Mouse (Mus musculus) neural tube, embryonic 13.5 days (tissue): ENCODE results near the gene A630001G21Rik. TPM values are rescaled to one million over a fixed set of nuclear protein-coding genes. Genes with fewer than 3 reads are reported as not detected.

ENCODE experiments used
- ATAC-seq: fragments of 200-750 bp; cut with Nextera tagmentation; 2 replicates; pipeline ENCODE4 v1.8.0; 2017; ENCODE audit warnings: low read depth, mild to moderate bottlenecking, moderate TSS enrichment, moderate library complexity
- H3K27ac ChIP-seq: fragments of 300-500 bp; sonication (generic); replicated peaks from 2 replicates; pipeline ENCODE4 v1.5.1; 2015; ENCODE audit warnings: moderate library complexity, mild to moderate bottlenecking, inconsistent platforms
- H3K27me3 ChIP-seq: fragments of 300-500 bp; sonication (generic); 2 replicates; pipeline ENCODE4 v1.6.1; 2015; ENCODE audit warnings: mild to moderate bottlenecking, inconsistent platforms
- H3K36me3 ChIP-seq: fragments of 300-500 bp; sonication (generic); 2 replicates; pipeline ENCODE4 v1.6.1; 2015; ENCODE audit warnings: mild to moderate bottlenecking, inconsistent platforms
- H3K4me1 ChIP-seq: fragments of 300-500 bp; sonication (generic); replicated peaks from 2 replicates; pipeline ENCODE4 v1.6.1; 2015; ENCODE audit warnings: inconsistent platforms
- H3K4me2 ChIP-seq: fragments of 300-500 bp; sonication (generic); 2 replicates; pipeline ENCODE4 v1.6.1; 2015; ENCODE audit warnings: inconsistent platforms, mild to moderate bottlenecking, moderate library complexity
- H3K4me3 ChIP-seq: fragments of 300-500 bp; sonication (generic); 2 replicates; pipeline ENCODE4 v1.5.1; 2015; ENCODE audit warnings: mild to moderate bottlenecking, inconsistent platforms
- H3K9ac ChIP-seq: fragments of 300-500 bp; sonication (generic); 2 replicates; pipeline ENCODE4 v1.6.1; 2015; ENCODE audit warnings: moderate library complexity, mild to moderate bottlenecking, inconsistent platforms
- H3K9me3 ChIP-seq: fragments of 300-500 bp; sonication (generic); 2 replicates; pipeline ENCODE4 v1.6.1; 2016; ENCODE audit warnings: inconsistent platforms
- WGBS: fragments of 180-500 bp; shearing (Covaris S2); methylation state at CpG from one replicate; pipeline ENCODE4 v1.1.7; 2015; 5-methylcytosine and 5-hydroxymethylcytosine counted together
- polyA plus RNA-seq: library from polyadenylated mRNA; unstranded; fragments of >200 nt; fragmentation: Nextera tagmentation; extraction: Ambion mirVana; gene quantifications from 2 replicates; pipeline ENCODE4 v1.2.1, GENCODE M21; 2015

Gene A630001G21Rik
- polyA plus RNA-seq, 1 experiment from 2014 or later: 0.46 TPM

GRCm38 (mm10) chr1:85744539-85744938, 33.9 kb downstream of the A630001G21Rik start:
- H3K4me2 ChIP-seq: no peak overlapping the region
- no peaks in the 10 kb centered on the region for H3K9me3 ChIP-seq
- no peak for ATAC-seq
- WGBS: 93% methylated on average over 3 of the region's 3 CpGs
- no peak overlapping the region for H3K4me3 ChIP-seq
- no peak overlapping the region for H3K27ac ChIP-seq
- peaks cover 11% of the 10 kb centered on the region for H3K4me1 ChIP-seq
- no peaks in the 10 kb centered on the region for H3K27me3 ChIP-seq
- H3K9ac ChIP-seq: no peak overlapping the region
- H3K36me3 ChIP-seq: no peaks in the 10 kb centered on the region

- H3K9ac ChIP-seq: no peak overlapping the region
- H3K27ac ChIP-seq: no peak overlapping the region
- H3K9me3 ChIP-seq: no peaks in the 10 kb centered on the region; the same call in 1 of the 2 replicates
- WGBS: 13% methylated on average over 2 of the region's 2 CpGs
- no peaks in the 10 kb centered on the region for H3K27me3 ChIP-seq
- no peak overlapping the region for H3K4me2 ChIP-seq
- H3K36me3 ChIP-seq: no peaks in the 10 kb centered on the region
- H3K4me1 ChIP-seq: peaks cover 11% of the 10 kb centered on the region
- ATAC-seq: peak; percentile 47; the same call in 1 of the 2 replicates
- H3K4me3 ChIP-seq: no peak overlapping the region
Measured at GRCm38 (mm10) chr1:85742916-85743505, 35.4 kb downstream of the A630001G21Rik start.

GRCm38 (mm10) chr1:85742333-85742732, 36.1 kb downstream of the A630001G21Rik start:
- ATAC-seq: no peak
- WGBS: 45% methylated on average over 5 of the region's 5 CpGs
- H3K4me2 ChIP-seq: no peak overlapping the region

GRCm38 (mm10) chr1:85740923-85741322, 37.5 kb downstream of the A630001G21Rik start:
- ATAC-seq: no peak
- Histone ChIP-seq H3K4me1 (peaks cover 16% of the 10 kb centered on the region), H3K4me3 (no peak overlapping the region), H3K36me3 (no peaks in the 10 kb centered on the region), H3K9ac (no peak overlapping the region), H3K27ac (no peak overlapping the region), H3K9me3 (no peaks in the 10 kb centered on the region; the same call in 1 of the 2 replicates), H3K4me2 (no peak overlapping the region), H3K27me3 (no peaks in the 10 kb centered on the region)
- WGBS: 84% methylated on average over 6 of the region's 6 CpGs

More at GRCm38 (mm10) chr1:85742333-85742732, 36.1 kb downstream of the A630001G21Rik start:
- Histone ChIP-seq H3K27me3 (no peaks in the 10 kb centered on the region), H3K4me1 (peaks cover 11% of the 10 kb centered on the region), H3K27ac (no peak overlapping the region), H3K9me3 (no peaks in the 10 kb centered on the region; the same call in 1 of the 2 replicates), H3K4me3 (no peak overlapping the region), H3K9ac (no peak overlapping the region), H3K36me3 (no peaks in the 10 kb centered on the region)

- Histone ChIP-seq H3K4me1 (peaks cover 16% of the 10 kb centered on the region), H3K4me3 (no peak overlapping the region), H3K27ac (no peak overlapping the region), H3K36me3 (no peaks in the 10 kb centered on the region), H3K4me2 (no peak overlapping the region), H3K9ac (no peak overlapping the region), H3K27me3 (no peaks in the 10 kb centered on the region), H3K9me3 (no peaks in the 10 kb centered on the region; the same call in 1 of the 2 replicates)
- no peak for ATAC-seq
Measured at GRCm38 (mm10) chr1:85739819-85740218, 38.6 kb downstream of the A630001G21Rik start.

- no peak overlapping the region for H3K27ac ChIP-seq
- H3K4me2 ChIP-seq: no peak overlapping the region
- peaks cover 16% of the 10 kb centered on the region for H3K4me1 ChIP-seq
- no peak for ATAC-seq
- no peaks in the 10 kb centered on the region for H3K36me3 ChIP-seq
- H3K27me3 ChIP-seq: no peaks in the 10 kb centered on the region
- no peak overlapping the region for H3K9ac ChIP-seq
- H3K9me3 ChIP-seq: no peaks in the 10 kb centered on the region; the same call in 1 of the 2 replicates
- WGBS: 96% methylated on average over 4 of the region's 4 CpGs
- H3K4me3 ChIP-seq: no peak overlapping the region
Measured at GRCm38 (mm10) chr1:85739000-85739399, 39.4 kb downstream of the A630001G21Rik start.

- 39% methylated on average over 18 of the region's 18 CpGs for WGBS
- no peaks in the 10 kb centered on the region for H3K36me3 ChIP-seq
- peak overlapping the region; percentile 43 for H3K4me2 ChIP-seq
- H3K4me1 ChIP-seq: peaks cover 5% of the 10 kb centered on the region; the same call in 1 of the 2 replicates
- H3K27me3 ChIP-seq: no peaks in the 10 kb centered on the region
- no peak overlapping the region for H3K27ac ChIP-seq
- H3K4me3 ChIP-seq: no peak overlapping the region; the same call in 1 of the 2 replicates
- 0 out of 2 replicates have a peak overlapping the region, but pooled peaks have one; percentile 41 for H3K9ac ChIP-seq
- peak; percentile 59 for ATAC-seq
- no peaks in the 10 kb centered on the region; the same call in 1 of the 2 replicates for H3K9me3 ChIP-seq
Measured at GRCm38 (mm10) chr1:85736355-85737184, 41.9 kb downstream of the A630001G21Rik start.

- peaks cover 5% of the 10 kb centered on the region; the same call in 1 of the 2 replicates for H3K4me1 ChIP-seq
- no peak; the same call in 1 of the 2 replicates for ATAC-seq
- H3K4me3 ChIP-seq: no peak overlapping the region
- no peak overlapping the region for H3K9ac ChIP-seq
- H3K4me2 ChIP-seq: peak overlapping the region; percentile 43; the same call in 1 of the 2 replicates
- no peaks in the 10 kb centered on the region for H3K27me3 ChIP-seq
- no peaks in the 10 kb centered on the region for H3K36me3 ChIP-seq
- H3K9me3 ChIP-seq: no peaks in the 10 kb centered on the region; the same call in 1 of the 2 replicates
- 70% methylated on average over 13 of the region's 13 CpGs for WGBS
- H3K27ac ChIP-seq: no peak overlapping the region
Measured at GRCm38 (mm10) chr1:85735463-85736123, 42.9 kb downstream of the A630001G21Rik start.

GRCm38 (mm10) chr1:85734511-85734910, 43.9 kb downstream of the A630001G21Rik start:
- 89% methylated on average over 1 of the region's 1 CpGs for WGBS

GRCm38 (mm10) chr1:85732581-85732980, 45.9 kb downstream of the A630001G21Rik start:
- H3K27me3 ChIP-seq: no peaks in the 10 kb centered on the region
- no peak overlapping the region for H3K27ac ChIP-seq
- no peak overlapping the region for H3K4me3 ChIP-seq
- H3K9me3 ChIP-seq: no peaks in the 10 kb centered on the region
- peaks cover 5% of the 10 kb centered on the region; the same call in 1 of the 2 replicates for H3K4me1 ChIP-seq
- no peak for ATAC-seq
- H3K9ac ChIP-seq: no peak overlapping the region
- no peak overlapping the region for H3K4me2 ChIP-seq
- H3K36me3 ChIP-seq: no peaks in the 10 kb centered on the region
- 73% methylated on average over 3 of the region's 3 CpGs for WGBS

More at GRCm38 (mm10) chr1:85734511-85734910, 43.9 kb downstream of the A630001G21Rik start:
- Histone ChIP-seq H3K36me3 (no peaks in the 10 kb centered on the region), H3K4me3 (no peak overlapping the region), H3K9ac (no peak overlapping the region), H3K4me2 (no peak overlapping the region), H3K27me3 (no peaks in the 10 kb centered on the region), H3K4me1 (peaks cover 5% of the 10 kb centered on the region; the same call in 1 of the 2 replicates), H3K9me3 (no peaks in the 10 kb centered on the region; the same call in 1 of the 2 replicates), H3K27ac (no peak overlapping the region)
- ATAC-seq: no peak

GRCm38 (mm10) chr1:85730471-85730870, 48.0 kb downstream of the A630001G21Rik start:
- no peak overlapping the region for H3K9ac ChIP-seq
- 88% methylated on average over 6 of the region's 6 CpGs for WGBS
- H3K27ac ChIP-seq: no peak overlapping the region
- H3K9me3 ChIP-seq: no peaks in the 10 kb centered on the region
- no peaks in the 10 kb centered on the region for H3K36me3 ChIP-seq
- no peak overlapping the region for H3K4me2 ChIP-seq
- no peak overlapping the region for H3K4me3 ChIP-seq
- H3K27me3 ChIP-seq: no peaks in the 10 kb centered on the region
- no peak for ATAC-seq
- no peaks in the 10 kb centered on the region for H3K4me1 ChIP-seq
